8 mouse cellular contexts compared by ENCODE assay signal in genomic region chr13:21940213-21940612, GRCm38 (mm10). TPM values are rescaled to one million over a fixed set of nuclear protein-coding genes. Genes with fewer than 3 reads are reported as not detected.
A peak's percentile ranks its signal among the peaks of the same experiment; 100 is the strongest.
DNase-seq lines count a peak whose midpoint lies in the region; ATAC-seq lines count a peak whose summit lies in the region.

No protein-coding gene starts in this region.

- H3K27ac ChIP-seq in intestine, embryonic 16.5 days (ENCODE audit: low read length), result peak overlapping the region; percentile 23; the same call in 1 of the 2 replicates

- H3K9ac ChIP-seq in intestine, embryonic 16.5 days (ENCODE audit: low read depth, low read length), result peak overlapping the region; percentile 21

- H3K4me2 ChIP-seq in intestine, embryonic 16.5 days (ENCODE audit: low read depth, low read length), result peak overlapping the region; percentile 61

- no peaks in the 10 kb centered on the region for H3K27me3 ChIP-seq in intestine, embryonic 16.5 days (replicated peaks; ENCODE audit: control insufficient read depth, insufficient read depth, low read length)

- ATAC-seq in intestine, embryonic 16.5 days, result peak; percentile 78

- H3K4me3 ChIP-seq in intestine, embryonic 16.5 days (ENCODE audit: low read length), result peak overlapping the region; percentile 50

- peak; percentile 93 for DNase-seq in adrenal gland, postnatal 10 days
- peak; percentile 96 for DNase-seq in embryo, embryonic 9.5 days (ENCODE audit: extremely low spot score)
- peak; percentile 67 to 78 for DNase-seq in gastrocnemius, postnatal 4 days (ENCODE audit: low spot score in 2 of 2)
- peak; percentile 94 to 96 for DNase-seq in left cerebral cortex, postnatal 25 days (ENCODE audit: low spot score in 2 of 2)
- peak; percentile 96 for DNase-seq in mesoderm, embryonic 11.5 days (ENCODE audit: low read depth, low spot score)
- peak; percentile 81 for DNase-seq in right cerebral cortex, postnatal 25 days
- DNase-seq in urinary bladder, postnatal 36 days (ENCODE audit: low spot score in 2 of 2), result peak; percentile 82 to 89

- no peaks in the 10 kb centered on the region for H3K9me3 ChIP-seq in intestine, embryonic 16.5 days (ENCODE audit: control insufficient read depth, low read length)

- under 1% methylated on average over 19 of the region's 19 CpGs for WGBS in intestine, embryonic 16.5 days

- H3K4me1 ChIP-seq in intestine, embryonic 16.5 days (ENCODE audit: control insufficient read depth, insufficient read depth, low read length), result no peaks in the 10 kb centered on the region

- intact Hi-C loops in left cerebral cortex, postnatal 25 days (cut with DNase I), result loop anchor here (1.0 to 10.0 kb wide), 4 partner anchors 33 to 1575 kb away; no protein-coding TSS in a partner anchor

- H3K36me3 ChIP-seq in intestine, embryonic 16.5 days (ENCODE audit: control insufficient read depth, insufficient read depth, low read length), result no peaks in the 10 kb centered on the region

RNA-seq across cellular contexts. Expression of gene Zfp184, which starts 4.7 kb away (rescaled TPM):
- total RNA-seq in adrenal gland, postnatal 10 days (2021), result 1 to 10 TPM; 2.0 to 2.4 TPM
- 1 to 10 TPM; 1.4 to 2.6 TPM for total RNA-seq in gastrocnemius, postnatal 4 days (2021)
- polyA plus RNA-seq in intestine, embryonic 16.5 days (2015; fragmentation: Nextera tagmentation; extraction: Ambion mirVana), result 4.4 and 4.7 TPM in 2 replicates
- 1 to 10 TPM; 2.6 to 3.3 TPM for total RNA-seq in left cerebral cortex, postnatal 25 days (2021)

RNA-seq across cellular contexts. Expression of gene Pom121l2, which starts 40.8 kb away (rescaled TPM):
- not detected for total RNA-seq in adrenal gland, postnatal 10 days (2021)
- total RNA-seq in gastrocnemius, postnatal 4 days (2021), result not detected
- 0.10 TPM in 1 of 2 replicates, not detected in the other for polyA plus RNA-seq in intestine, embryonic 16.5 days (2015; fragmentation: Nextera tagmentation; extraction: Ambion mirVana)
- total RNA-seq in left cerebral cortex, postnatal 25 days (2021), result not detected

Comparison
In these comparisons a context has a peak if more than half of its experiments do, and no peak if none do; other contexts are left out.
1. Peak in every context shown above with its lines: DNase-seq, ATAC-seq, H3K4me3 ChIP-seq and H3K27ac ChIP-seq.